Mouse (Mus musculus): Measurements from ENCODE around the gene Dhrs3. TPM values are rescaled to one million over a fixed set of nuclear protein-coding genes. Genes with fewer than 3 reads are reported as not detected.

Dhrs3 gene
- polyA plus RNA-seq, 1 experiment from 2014 or later = 6.8 TPM

DNA sequence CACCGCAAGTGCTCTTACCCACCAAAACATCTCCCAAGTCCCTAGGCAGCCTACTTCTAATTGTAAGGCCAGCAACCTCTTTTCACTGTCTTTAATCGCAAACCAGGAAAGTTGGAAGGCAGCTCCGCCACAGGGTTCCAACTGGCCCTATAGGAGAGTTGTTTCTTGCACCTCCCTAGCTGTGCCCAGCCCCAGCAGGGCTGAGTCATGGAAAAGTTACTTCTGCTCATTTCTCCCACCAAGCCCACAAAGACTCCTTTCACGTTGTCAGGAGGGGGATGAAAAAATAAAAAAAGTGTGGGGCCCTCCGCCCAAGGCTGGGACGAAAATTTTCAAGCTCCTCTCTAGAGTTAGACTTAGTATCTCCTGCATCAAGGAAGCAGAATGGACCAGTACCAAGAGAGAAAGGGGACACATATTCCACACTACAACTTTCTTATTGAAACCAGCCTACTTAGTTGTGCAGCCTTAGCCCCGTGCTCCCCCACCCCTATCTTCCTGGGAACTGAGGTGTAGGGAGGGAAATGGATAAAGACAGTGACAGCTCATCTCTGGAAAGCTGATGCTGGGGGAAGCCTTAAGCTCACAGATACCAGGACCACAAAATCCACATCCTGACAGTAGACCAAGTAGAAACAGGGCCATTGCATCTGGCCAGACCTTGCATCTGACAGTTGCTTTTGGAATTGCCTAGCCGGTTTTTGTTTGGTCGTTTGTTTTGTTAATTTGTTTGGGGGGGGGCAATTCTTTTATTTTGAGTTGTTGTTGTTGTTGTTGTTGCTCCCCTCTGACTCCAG, 2.9 kb upstream of the Dhrs3 start:
- no peak overlapping the region for H3K27ac ChIP-seq
- peaks cover 36% of the 10 kb centered on the region for H3K27me3 ChIP-seq
- H3K9ac ChIP-seq = no peak overlapping the region
- H3K4me2 ChIP-seq = no peak overlapping the region
- no peaks in the 10 kb centered on the region for H3K36me3 ChIP-seq (ENCODE audit: poor library complexity, severe bottlenecking)
- H3K4me3 ChIP-seq = no peak overlapping the region
- WGBS = 84% methylated on average over 9 of the region's 9 CpGs
- ATAC-seq = no peak
- no peaks in the 10 kb centered on the region for H3K9me3 ChIP-seq (replicated peaks)
- H3K4me1 ChIP-seq = peaks cover 29% of the 10 kb centered on the region

- H3K4me3 ChIP-seq = no peak overlapping the region
- peak; percentile 15; the same call in 1 of the 2 replicates for ATAC-seq
Measured at GRCm38 (mm10) chr4:144890690-144891120, 1.9 kb upstream of the Dhrs3 start.

DNA sequence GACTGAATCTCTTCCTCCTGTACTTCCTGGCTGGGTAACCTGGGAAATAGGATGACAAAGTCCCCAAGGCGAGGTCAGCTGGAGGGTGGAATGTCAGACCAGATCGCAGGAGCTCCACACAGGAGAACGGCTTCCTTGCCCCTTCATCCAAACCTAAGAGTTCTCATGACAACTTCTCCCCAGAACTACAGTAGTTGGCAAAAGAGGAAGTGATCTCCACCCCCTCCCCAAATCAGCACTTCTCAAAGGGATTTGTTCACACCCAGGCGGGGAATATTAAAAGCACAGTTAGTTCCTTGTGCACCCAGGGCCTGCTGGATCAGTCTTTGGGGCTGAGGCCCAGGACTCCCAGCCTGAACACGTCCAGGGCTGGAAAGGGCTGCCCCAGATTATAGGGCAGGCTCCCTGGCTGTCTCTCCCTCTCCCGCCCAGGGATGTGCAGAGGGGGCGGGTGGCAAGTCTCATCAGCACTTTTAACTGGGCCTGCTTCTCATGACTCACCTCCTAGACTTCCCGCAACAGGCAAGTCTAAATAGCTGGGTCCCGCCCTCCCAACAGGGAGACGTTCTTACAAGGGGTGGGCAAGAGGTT, 1.4 kb upstream of the Dhrs3 start:
- Histone ChIP-seq H3K4me2 (peak overlapping the region; percentile 87; the same call in 1 of the 2 replicates), H3K4me3 (no peak overlapping the region), H3K4me1 (peaks cover 28% of the 10 kb centered on the region), H3K36me3 (ENCODE audit: poor library complexity, severe bottlenecking) (no peaks in the 10 kb centered on the region), H3K9me3 (replicated peaks) (no peaks in the 10 kb centered on the region), H3K27ac (no peak overlapping the region), H3K9ac (no peak overlapping the region), H3K27me3 (peaks cover 49% of the 10 kb centered on the region)
- ATAC-seq = no peak
- WGBS = 53% methylated on average over 10 of the region's 10 CpGs

More at GRCm38 (mm10) chr4:144890690-144891120, 1.9 kb upstream of the Dhrs3 start:
- no peaks in the 10 kb centered on the region for H3K9me3 ChIP-seq (replicated peaks)
- H3K4me2 ChIP-seq = no peak overlapping the region
- no peak overlapping the region for H3K9ac ChIP-seq
- peaks cover 31% of the 10 kb centered on the region for H3K4me1 ChIP-seq
- H3K27me3 ChIP-seq = peaks cover 46% of the 10 kb centered on the region
- no peaks in the 10 kb centered on the region for H3K36me3 ChIP-seq (ENCODE audit: poor library complexity, severe bottlenecking)
- H3K27ac ChIP-seq = no peak overlapping the region
- WGBS = 11% methylated on average over 7 of the region's 7 CpGs

- Histone ChIP-seq H3K4me1 (peaks cover 24% of the 10 kb centered on the region), H3K4me2 (peak overlapping the region; percentile 87), H3K4me3 (peak overlapping the region; percentile 48), H3K27ac (no peak overlapping the region), H3K36me3 (ENCODE audit: poor library complexity, severe bottlenecking) (no peaks in the 10 kb centered on the region), H3K27me3 (peaks cover 49% of the 10 kb centered on the region), H3K9me3 (replicated peaks) (no peaks in the 10 kb centered on the region), H3K9ac (0 out of 2 replicates have a peak overlapping the region, but pooled peaks have one; percentile 45)
- 10% methylated on average over 5 of the region's 5 CpGs for WGBS
- ATAC-seq = no peak
Measured at GRCm38 (mm10) chr4:144891743-144892132, 889 bp upstream of the Dhrs3 start.

DNA sequence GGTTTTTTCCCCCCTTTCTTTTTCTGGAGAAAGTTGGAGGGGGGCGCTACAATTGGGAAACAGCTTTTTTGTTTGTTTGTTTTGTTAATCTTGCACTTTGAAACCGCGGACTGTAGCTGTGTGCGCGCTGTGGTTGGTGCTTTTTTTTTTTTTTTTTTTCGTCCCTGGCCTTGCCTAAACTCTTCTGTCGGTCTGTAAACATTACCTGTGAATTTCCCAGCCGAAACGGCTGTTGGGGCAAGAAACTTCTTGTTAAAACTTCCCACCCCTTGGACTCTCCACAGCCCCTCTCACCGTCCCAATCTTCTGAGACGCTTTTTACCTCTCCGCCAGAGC, 278 bp downstream of the Dhrs3 start:
- Histone ChIP-seq H3K27me3 (peaks cover 49% of the 10 kb centered on the region), H3K4me1 (peaks cover 24% of the 10 kb centered on the region), H3K4me3 (peak overlapping the region; percentile 48), H3K4me2 (peak overlapping the region; percentile 87), H3K27ac (no peak overlapping the region), H3K9me3 (replicated peaks) (no peaks in the 10 kb centered on the region), H3K9ac (peak overlapping the region; percentile 45; the same call in 1 of the 2 replicates), H3K36me3 (ENCODE audit: poor library complexity, severe bottlenecking) (no peaks in the 10 kb centered on the region)
- no peak for ATAC-seq
- 0% methylated on average over 12 of the region's 12 CpGs for WGBS

DNA sequence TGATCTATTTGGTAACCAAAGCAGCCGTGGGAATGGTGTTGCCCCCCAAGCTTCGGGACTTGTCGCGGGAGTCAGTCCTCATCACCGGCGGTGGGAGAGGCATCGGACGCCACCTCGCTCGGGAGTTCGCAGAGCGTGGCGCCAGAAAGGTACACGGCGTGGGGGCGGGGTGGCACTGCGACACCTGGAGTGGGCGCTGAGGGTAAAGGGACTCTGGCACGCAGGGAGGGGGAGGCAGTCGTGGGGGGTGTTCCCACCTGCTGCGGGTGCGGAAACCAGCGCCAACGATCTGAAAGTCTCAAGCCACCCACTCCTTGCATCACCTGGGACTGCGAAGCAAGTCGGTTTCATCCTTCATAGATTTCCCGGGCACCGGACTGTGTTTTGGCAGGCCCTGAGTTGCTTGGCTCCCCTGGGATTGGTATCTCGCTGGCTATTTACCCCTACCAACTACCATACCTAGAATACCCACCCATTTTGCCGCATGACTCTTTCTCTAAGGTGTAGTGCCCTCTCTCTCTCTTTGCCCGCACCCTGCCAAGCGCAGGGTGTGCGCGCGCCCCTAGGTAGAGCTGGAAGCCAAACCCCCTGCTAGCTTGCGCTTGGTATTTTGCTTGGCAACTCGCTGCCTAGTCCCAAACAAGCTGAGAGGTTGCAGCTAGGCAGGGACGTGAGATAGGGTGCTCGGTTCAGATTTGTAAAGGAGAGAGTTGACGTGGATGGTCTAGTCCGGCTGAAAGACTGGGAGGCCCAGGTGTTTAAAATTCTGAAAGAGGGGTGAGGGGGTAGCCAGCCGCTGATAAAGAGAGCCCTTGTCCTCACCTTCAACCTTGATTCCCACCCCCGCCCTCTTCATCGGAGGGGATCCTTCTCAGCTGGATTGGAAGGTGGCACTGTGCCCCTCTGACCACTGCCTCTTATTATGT, 1.2 kb downstream of the Dhrs3 start:
- H3K9ac ChIP-seq = peak overlapping the region; percentile 50
- H3K36me3 ChIP-seq (ENCODE audit: poor library complexity, severe bottlenecking) = no peaks in the 10 kb centered on the region
- H3K4me2 ChIP-seq = peak overlapping the region; percentile 87
- peak overlapping the region; percentile 48 for H3K4me3 ChIP-seq
- H3K4me1 ChIP-seq = peaks cover 24% of the 10 kb centered on the region
- H3K27ac ChIP-seq = no peak overlapping the region
- H3K9me3 ChIP-seq (replicated peaks) = no peaks in the 10 kb centered on the region
- ATAC-seq = no peak
- H3K27me3 ChIP-seq = peaks cover 49% of the 10 kb centered on the region
- 2% methylated on average over 44 of the region's 44 CpGs for WGBS

DNA sequence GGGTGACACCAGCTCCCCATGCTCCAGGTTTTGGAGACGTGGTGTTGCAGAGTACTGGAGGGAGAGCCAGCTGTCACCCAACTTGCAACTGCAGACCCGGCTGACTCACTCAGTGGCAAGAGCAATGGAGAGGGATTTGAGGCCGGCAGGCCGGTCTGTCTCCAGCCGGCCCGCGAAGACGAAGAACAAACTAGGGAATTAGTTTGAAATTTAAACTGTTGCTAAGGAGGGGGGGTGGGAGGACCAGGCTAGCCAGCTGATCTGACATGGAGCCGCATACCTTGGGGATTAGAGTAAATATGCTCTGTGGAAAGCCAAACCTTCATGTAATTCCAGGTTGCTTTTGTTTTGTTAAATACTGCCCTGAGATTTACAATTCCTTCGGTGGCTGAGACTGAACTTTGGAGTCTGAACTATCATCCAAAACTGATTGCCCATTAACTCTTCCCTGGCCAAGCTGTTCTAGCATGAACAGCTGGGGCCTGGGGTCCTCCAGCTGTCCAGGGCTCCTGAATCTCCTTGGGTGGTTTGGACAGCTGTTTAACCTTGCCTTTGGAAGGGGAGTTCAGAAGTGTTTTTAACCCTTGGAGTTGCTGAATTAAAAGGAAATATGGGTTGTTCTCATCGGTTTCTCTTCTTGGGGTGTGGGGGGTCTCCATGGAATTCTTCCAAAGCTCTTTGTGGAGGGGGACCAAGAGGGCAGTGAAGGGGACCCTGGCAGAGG, 2.0 kb downstream of the Dhrs3 start:
- Histone ChIP-seq H3K4me3 (peak overlapping the region; percentile 48), H3K4me1 (peaks cover 24% of the 10 kb centered on the region), H3K4me2 (peak overlapping the region; percentile 87), H3K9ac (no peak overlapping the region; the same call in 1 of the 2 replicates), H3K27me3 (peaks cover 49% of the 10 kb centered on the region), H3K27ac (no peak overlapping the region), H3K36me3 (ENCODE audit: poor library complexity, severe bottlenecking) (no peaks in the 10 kb centered on the region), H3K9me3 (replicated peaks) (no peaks in the 10 kb centered on the region)
- WGBS = 8% methylated on average over 11 of the region's 11 CpGs
- no peak for ATAC-seq

DNA sequence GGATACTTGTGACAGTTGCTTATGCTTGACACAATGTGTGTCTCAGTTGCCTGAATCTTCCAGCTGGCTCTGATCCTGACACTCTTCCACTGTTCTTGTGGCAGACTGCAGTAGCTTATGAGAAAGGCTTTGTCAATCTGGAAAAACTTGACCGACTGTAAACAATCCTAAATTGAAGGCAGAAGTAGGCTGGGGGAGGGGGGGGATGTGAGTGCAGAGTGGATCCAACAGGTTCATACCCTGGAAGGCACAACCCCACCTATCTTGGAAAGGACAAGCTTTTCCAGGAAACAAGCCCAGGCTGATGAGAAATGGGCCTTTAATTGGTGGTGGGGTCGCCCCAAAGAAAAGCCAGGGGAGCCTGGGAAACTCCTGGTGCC, 2.6 kb downstream of the Dhrs3 start:
- WGBS = 49% methylated on average over 2 of the region's 2 CpGs
- no peak for ATAC-seq
- Histone ChIP-seq H3K36me3 (ENCODE audit: poor library complexity, severe bottlenecking) (no peaks in the 10 kb centered on the region), H3K4me1 (peaks cover 24% of the 10 kb centered on the region), H3K27ac (no peak overlapping the region), H3K9ac (no peak overlapping the region), H3K4me3 (peak overlapping the region; percentile 48; the same call in 1 of the 2 replicates), H3K27me3 (peaks cover 49% of the 10 kb centered on the region), H3K9me3 (replicated peaks) (no peaks in the 10 kb centered on the region), H3K4me2 (0 out of 2 replicates have a peak overlapping the region, but pooled peaks have one; percentile 87)

GRCm38 (mm10) chr4:144896321-144896720, 3.7 kb downstream of the Dhrs3 start:
- ATAC-seq = no peak
- WGBS = 48% methylated on average over 3 of the region's 3 CpGs
- H3K9ac ChIP-seq = no peak overlapping the region
- H3K4me3 ChIP-seq = no peak overlapping the region
- H3K27ac ChIP-seq = no peak overlapping the region
- no peak overlapping the region for H3K4me2 ChIP-seq
- no peaks in the 10 kb centered on the region for H3K9me3 ChIP-seq (replicated peaks)
- no peaks in the 10 kb centered on the region for H3K36me3 ChIP-seq (ENCODE audit: poor library complexity, severe bottlenecking)
- H3K27me3 ChIP-seq = peaks cover 41% of the 10 kb centered on the region
- H3K4me1 ChIP-seq = peaks cover 24% of the 10 kb centered on the region

GRCm38 (mm10) chr4:144898036-144898649, 5.5 kb downstream of the Dhrs3 start:
- Histone ChIP-seq H3K4me2 (no peak overlapping the region), H3K36me3 (ENCODE audit: poor library complexity, severe bottlenecking) (no peaks in the 10 kb centered on the region), H3K27me3 (peaks cover 29% of the 10 kb centered on the region), H3K9ac (no peak overlapping the region), H3K27ac (no peak overlapping the region), H3K4me3 (no peak overlapping the region), H3K9me3 (replicated peaks) (no peaks in the 10 kb centered on the region), H3K4me1 (peaks cover 18% of the 10 kb centered on the region)
- 79% methylated on average over 6 of the region's 6 CpGs for WGBS
- no peak for ATAC-seq

DNA sequence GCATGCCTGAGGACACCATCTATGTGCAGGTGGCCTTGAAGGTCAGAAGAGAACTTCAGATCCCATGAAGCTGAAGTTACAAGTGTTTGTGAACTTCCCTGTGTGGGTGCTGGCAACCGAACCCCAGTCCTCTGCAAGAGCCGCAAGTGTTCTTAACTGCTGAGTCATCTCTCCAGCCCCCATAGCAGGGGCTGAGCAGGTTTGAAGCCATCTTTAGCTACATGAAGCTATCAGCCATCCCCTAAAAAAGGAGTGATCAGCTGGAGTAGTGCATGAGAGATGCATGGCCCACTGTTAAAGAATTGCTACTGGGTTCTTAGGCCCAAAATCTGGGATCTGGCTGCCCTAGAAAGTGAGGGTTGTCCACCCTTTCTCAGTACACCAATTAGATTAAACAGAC, 6.1 kb downstream of the Dhrs3 start:
- Histone ChIP-seq H3K36me3 (ENCODE audit: poor library complexity, severe bottlenecking) (no peaks in the 10 kb centered on the region), H3K27ac (no peak overlapping the region), H3K9ac (no peak overlapping the region), H3K4me3 (no peak overlapping the region), H3K4me2 (no peak overlapping the region), H3K27me3 (peaks cover 23% of the 10 kb centered on the region), H3K4me1 (peaks cover 12% of the 10 kb centered on the region), H3K9me3 (replicated peaks) (no peaks in the 10 kb centered on the region)
- WGBS = 94% methylated on average over 2 of the region's 2 CpGs
- no peak for ATAC-seq
